Mouse (Mus musculus): ENCODE measurements around the gene Fbxo44. TPM values are rescaled to one million over a fixed set of nuclear protein-coding genes. Genes with fewer than 3 reads are reported as not detected.
"Not testable (repeated sequence)": the region's sequence is repeated elsewhere in the genome, so short reads cannot be mapped to it uniquely, and the experiment has no call there.

Gene Fbxo44
- polyA plus RNA-seq, 1 experiment from 2014 or later = 4.1 TPM

- H3K27ac ChIP-seq (replicated peaks) = no peak overlapping the region
- no peak overlapping the region for H3K4me2 ChIP-seq (replicated peaks; ENCODE audit: low read depth)
- ATAC-seq (ENCODE audit: low FRiP score, low TSS enrichment) (no peak), DNase-seq (ENCODE audit: low spot score) (no peak)
- H3K36me3 ChIP-seq (ENCODE audit: control insufficient read depth, insufficient read depth, low read length) = no peaks in the 10 kb centered on the region
- no peak overlapping the region for H3K9ac ChIP-seq (ENCODE audit: low read length)
- no peak overlapping the region for H3K4me3 ChIP-seq (ENCODE audit: low read depth, low read length)
- H3K9me3 ChIP-seq (ENCODE audit: control insufficient read depth, low read length) = no peaks in the 10 kb centered on the region
- H3K27me3 ChIP-seq (ENCODE audit: control insufficient read depth, insufficient read depth, low read length) = no peaks in the 10 kb centered on the region
- TF ChIP-seq CTCF (IDR thresholded peaks at IDR 0.05; ENCODE audit: low read depth) = no peak
- no peak for TF ChIP-seq EP300 (optimal IDR thresholded peaks at IDR 0.05)
- no peaks in the 10 kb centered on the region for H3K4me1 ChIP-seq (replicated peaks; ENCODE audit: control insufficient read depth, insufficient read depth)
Measured at GRCm38 (mm10) chr4:148194400-148194799, 34.1 kb upstream of the Fbxo44 start.

- Histone ChIP-seq H3K4me1 (replicated peaks; ENCODE audit: control insufficient read depth, insufficient read depth) (no peaks in the 10 kb centered on the region), H3K4me2 (replicated peaks; ENCODE audit: low read depth) (no peak overlapping the region), H3K4me3 (ENCODE audit: low read depth, low read length) (no peak overlapping the region), H3K9me3 (ENCODE audit: control insufficient read depth, low read length) (no peaks in the 10 kb centered on the region), H3K9ac (ENCODE audit: low read length) (no peak overlapping the region), H3K27ac (replicated peaks) (no peak overlapping the region), H3K27me3 (ENCODE audit: control insufficient read depth, insufficient read depth, low read length) (no peaks in the 10 kb centered on the region), H3K36me3 (ENCODE audit: control insufficient read depth, insufficient read depth, low read length) (no peaks in the 10 kb centered on the region)
- TF ChIP-seq EP300 (optimal IDR thresholded peaks at IDR 0.05) (no peak), CTCF (IDR thresholded peaks at IDR 0.05; ENCODE audit: low read depth) (no peak)
- ATAC-seq (ENCODE audit: low FRiP score, low TSS enrichment) (no peak), DNase-seq (ENCODE audit: low spot score) (no peak)
- WGBS = 28% methylated on average over 11 of the region's 11 CpGs
Measured at GRCm38 (mm10) chr4:148192707-148193245, 32.5 kb upstream of the Fbxo44 start.

- H3K4me1 ChIP-seq (replicated peaks; ENCODE audit: control insufficient read depth, insufficient read depth); DNase-seq (ENCODE audit: low spot score); H3K9me3 ChIP-seq (ENCODE audit: control insufficient read depth, low read length); H3K4me3 ChIP-seq (ENCODE audit: low read depth, low read length); H3K27ac ChIP-seq (replicated peaks); H3K36me3 ChIP-seq (ENCODE audit: control insufficient read depth, insufficient read depth, low read length); H3K4me2 ChIP-seq (replicated peaks; ENCODE audit: low read depth); H3K9ac ChIP-seq (ENCODE audit: low read length); H3K27me3 ChIP-seq (ENCODE audit: control insufficient read depth, insufficient read depth, low read length); ATAC-seq (ENCODE audit: low FRiP score, low TSS enrichment): not testable (repeated sequence)
- 93% methylated on average over 1 of the region's 1 CpGs for WGBS
Measured at GRCm38 (mm10) chr4:148188767-148189166, 28.5 kb upstream of the Fbxo44 start.

GRCm38 (mm10) chr4:148185819-148186218 is 25.5 kb upstream of the Fbxo44 start:
- Histone ChIP-seq H3K4me2 (replicated peaks; ENCODE audit: low read depth) (no peak overlapping the region), H3K9ac (ENCODE audit: low read length) (no peak overlapping the region), H3K9me3 (ENCODE audit: control insufficient read depth, low read length) (no peaks in the 10 kb centered on the region), H3K27ac (replicated peaks) (no peak overlapping the region), H3K4me1 (replicated peaks; ENCODE audit: control insufficient read depth, insufficient read depth) (no peaks in the 10 kb centered on the region), H3K27me3 (ENCODE audit: control insufficient read depth, insufficient read depth, low read length) (no peaks in the 10 kb centered on the region), H3K36me3 (ENCODE audit: control insufficient read depth, insufficient read depth, low read length) (no peaks in the 10 kb centered on the region), H3K4me3 (ENCODE audit: low read depth, low read length) (no peak overlapping the region)
- ATAC-seq (ENCODE audit: low FRiP score, low TSS enrichment) (no peak), DNase-seq (ENCODE audit: low spot score) (no peak)
- TF ChIP-seq CTCF (IDR thresholded peaks at IDR 0.05; ENCODE audit: low read depth) = peak; percentile 16; the same call in 1 of the 2 replicates
- no peak for TF ChIP-seq EP300 (optimal IDR thresholded peaks at IDR 0.05)
- 55% methylated on average over 4 of the region's 4 CpGs for WGBS

- Histone ChIP-seq H3K36me3 (ENCODE audit: control insufficient read depth, insufficient read depth, low read length) (no peaks in the 10 kb centered on the region), H3K9me3 (ENCODE audit: control insufficient read depth, low read length) (no peaks in the 10 kb centered on the region), H3K4me1 (replicated peaks; ENCODE audit: control insufficient read depth, insufficient read depth) (no peaks in the 10 kb centered on the region), H3K4me2 (replicated peaks; ENCODE audit: low read depth) (no peak overlapping the region), H3K9ac (ENCODE audit: low read length) (no peak overlapping the region), H3K27ac (replicated peaks) (no peak overlapping the region), H3K4me3 (ENCODE audit: low read depth, low read length) (no peak overlapping the region), H3K27me3 (ENCODE audit: control insufficient read depth, insufficient read depth, low read length) (no peaks in the 10 kb centered on the region)
- ATAC-seq (ENCODE audit: low FRiP score, low TSS enrichment) (no peak), DNase-seq (ENCODE audit: low spot score) (no peak)
- TF ChIP-seq EP300 (optimal IDR thresholded peaks at IDR 0.05) (no peak), CTCF (IDR thresholded peaks at IDR 0.05; ENCODE audit: low read depth) (no peak)
- 64% methylated on average over 9 of the region's 9 CpGs for WGBS
Measured at GRCm38 (mm10) chr4:148184564-148184963, 24.3 kb upstream of the Fbxo44 start.

- no peak for DNase-seq (ENCODE audit: low spot score)
- 37% methylated on average over 8 of the region's 8 CpGs for WGBS
Measured at GRCm38 (mm10) chr4:148182363-148182762, 22.1 kb upstream of the Fbxo44 start.

More at GRCm38 (mm10) chr4:148182363-148182762, 22.1 kb upstream of the Fbxo44 start:
- ATAC-seq (ENCODE audit: low FRiP score, low TSS enrichment) = no peak
- no peaks in the 10 kb centered on the region for H3K9me3 ChIP-seq (ENCODE audit: control insufficient read depth, low read length)
- H3K4me3 ChIP-seq (ENCODE audit: low read depth, low read length) = no peak overlapping the region
- no peaks in the 10 kb centered on the region for H3K36me3 ChIP-seq (ENCODE audit: control insufficient read depth, insufficient read depth, low read length)
- no peaks in the 10 kb centered on the region for H3K27me3 ChIP-seq (ENCODE audit: control insufficient read depth, insufficient read depth, low read length)
- no peak overlapping the region for H3K9ac ChIP-seq (ENCODE audit: low read length)
- H3K27ac ChIP-seq (replicated peaks) = no peak overlapping the region
- H3K4me1 ChIP-seq (replicated peaks; ENCODE audit: control insufficient read depth, insufficient read depth) = no peaks in the 10 kb centered on the region
- TF ChIP-seq EP300 (optimal IDR thresholded peaks at IDR 0.05) = no peak
- TF ChIP-seq CTCF (IDR thresholded peaks at IDR 0.05; ENCODE audit: low read depth) = no peak
- H3K4me2 ChIP-seq (replicated peaks; ENCODE audit: low read depth) = no peak overlapping the region
